Mouse (Mus musculus): ENCODE results near the gene Tex30.
"Not testable (repeated sequence)": the region's sequence is repeated elsewhere in the genome, so short reads cannot be mapped to it uniquely, and the experiment has no call there.

- not testable (repeated sequence) for TF ChIP-seq CTCF, EP300 (IDR thresholded peaks at IDR 0.05)
These were observed 56.6 kb downstream of the Tex30 start for GRCm38 (mm10) chr1:44045689-44046088.

Measured in lung, postnatal 0 days (tissue).